Mouse (Mus musculus): ENCODE results near the gene Spcs1.

The Spcs1 gene

DNA sequence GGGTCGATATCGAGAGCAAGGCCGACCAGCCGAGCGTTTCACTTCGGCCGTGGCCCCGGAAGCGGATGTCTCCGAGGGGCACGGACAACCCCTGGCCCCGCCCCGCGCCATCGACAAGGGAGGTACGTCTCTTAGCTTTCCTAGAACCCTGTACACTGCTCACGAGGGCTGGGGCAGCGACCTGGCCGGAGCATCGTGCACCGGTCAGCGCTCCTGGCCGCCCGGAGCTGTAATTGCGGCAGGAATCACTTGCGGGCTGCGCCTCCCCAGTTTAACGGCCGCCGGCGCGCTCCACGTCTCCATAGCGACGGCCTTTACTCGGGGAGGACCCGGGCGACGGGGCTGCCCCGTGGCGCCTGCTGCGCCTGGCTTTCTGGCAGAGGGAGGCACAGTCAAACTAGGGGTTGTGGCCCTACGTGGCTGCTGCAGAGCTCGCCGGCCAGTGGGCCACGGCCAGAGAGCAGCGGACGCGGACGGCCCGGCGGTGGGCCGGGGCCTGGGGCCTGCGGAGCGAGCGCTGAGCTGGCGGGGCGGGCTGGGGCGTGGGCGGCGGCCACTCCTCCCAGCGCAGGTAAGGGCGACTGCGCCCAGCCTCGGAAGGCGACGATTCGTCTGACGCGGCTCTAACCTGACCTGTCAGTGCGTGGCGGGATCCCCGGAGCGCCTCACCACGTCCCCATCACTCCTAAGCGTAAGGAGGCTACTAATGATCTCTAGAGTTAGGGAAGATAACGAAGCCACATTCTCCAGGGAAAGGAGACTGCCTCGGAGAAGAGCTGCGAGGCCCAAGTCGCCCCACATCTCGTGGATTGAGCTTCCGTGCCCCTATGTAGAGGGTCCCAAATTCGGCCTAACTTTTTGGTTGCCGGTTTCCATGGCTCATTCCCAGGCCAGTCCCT is at the start of gene Spcs1, which contains the start of gene Glt8d1:
Gene Spcs1, minus strand, starts transcription at position 366 of the 899 bp plus-strand sequence.
Gene Glt8d1, plus strand, starts transcription at position 94 of the 899 bp plus-strand sequence.
- peak; percentile 87 for DNase-seq (ENCODE audit: low read depth, low spot score)

DNA sequence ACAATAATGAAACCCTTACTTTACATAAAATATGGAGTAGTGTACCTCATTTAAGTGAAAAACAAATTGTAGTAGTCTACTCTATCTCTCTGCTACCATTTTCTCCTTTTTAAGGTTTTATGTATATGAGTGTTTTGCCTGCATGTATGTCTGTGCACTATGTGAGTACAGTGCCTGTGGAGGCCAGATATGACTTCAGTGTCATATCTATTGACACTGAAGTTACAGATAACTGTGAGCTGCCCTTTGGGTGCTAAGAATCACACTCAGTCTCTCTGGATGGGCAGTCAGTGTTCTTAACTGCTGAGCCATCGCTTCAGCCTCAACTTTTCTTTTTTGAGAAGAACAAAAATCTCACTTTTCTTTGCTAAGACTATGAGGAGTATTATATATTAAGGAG is 44.3 kb upstream of the Spcs1 start:
- DNase-seq (ENCODE audit: low read depth, low spot score), result no peak

DNA sequence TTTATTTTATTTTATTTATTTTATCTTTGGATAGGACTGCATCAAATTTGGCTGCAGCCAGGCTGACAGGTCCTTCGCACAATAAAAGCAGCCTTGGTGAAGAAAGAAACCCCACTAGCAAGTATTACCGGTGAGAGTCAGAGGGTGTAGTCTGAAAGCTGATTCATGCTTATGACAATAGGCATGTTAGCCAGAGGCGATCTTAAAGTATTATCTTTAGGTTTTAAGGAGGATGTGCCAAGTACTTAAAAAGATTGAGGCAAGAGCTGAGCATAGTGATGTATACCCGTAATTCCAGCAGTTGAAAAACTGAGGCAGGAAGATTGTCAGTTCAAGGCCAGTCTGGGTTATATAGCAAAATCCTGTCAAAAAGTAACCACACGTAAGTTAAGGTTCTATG is 43.8 kb upstream of the Spcs1 start:
- no peak for DNase-seq (ENCODE audit: low read depth, low spot score)

DNA sequence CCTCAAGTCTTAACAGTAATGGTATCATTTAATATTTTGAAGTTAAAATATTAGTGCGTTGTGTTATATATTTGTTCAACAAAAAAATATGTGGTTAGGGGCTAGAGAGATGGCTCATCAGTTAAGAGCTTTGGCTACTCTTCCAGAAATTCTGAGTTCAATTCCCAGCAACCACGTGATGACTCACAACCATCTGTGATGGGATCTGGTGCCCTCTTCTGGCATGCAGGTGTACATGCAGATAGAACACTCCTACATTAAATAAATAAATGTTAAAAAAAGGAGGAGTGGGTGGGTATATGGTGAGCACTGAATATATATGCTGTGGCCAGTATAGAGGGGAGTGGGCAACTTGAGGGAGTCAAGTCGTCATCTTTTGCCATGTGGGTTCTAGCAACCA is 24.3 kb upstream of the Spcs1 start:
- peak; percentile 57 for DNase-seq (ENCODE audit: low read depth, low spot score)

DNA sequence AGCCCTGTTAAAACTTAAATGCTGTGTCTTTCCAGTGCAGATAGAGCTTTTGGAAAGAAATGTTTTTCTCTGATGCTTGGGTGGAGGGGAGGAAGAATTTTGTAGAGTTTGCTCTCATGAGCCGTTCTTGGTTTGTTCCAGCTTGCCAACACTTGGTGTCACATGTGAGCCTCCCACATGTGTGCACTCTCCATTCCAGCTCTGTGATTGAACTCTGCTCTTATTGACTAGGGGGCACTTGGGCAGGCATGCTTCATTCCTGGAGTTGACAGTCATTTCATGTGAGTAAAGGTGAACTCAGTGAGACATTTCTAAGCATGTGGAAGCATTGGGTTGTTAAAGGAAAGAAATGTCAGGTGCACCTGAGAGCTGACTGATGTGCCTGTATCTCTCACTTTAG is 21.1 kb upstream of the Spcs1 start:
- no peak for DNase-seq (ENCODE audit: low read depth, low spot score)

DNA sequence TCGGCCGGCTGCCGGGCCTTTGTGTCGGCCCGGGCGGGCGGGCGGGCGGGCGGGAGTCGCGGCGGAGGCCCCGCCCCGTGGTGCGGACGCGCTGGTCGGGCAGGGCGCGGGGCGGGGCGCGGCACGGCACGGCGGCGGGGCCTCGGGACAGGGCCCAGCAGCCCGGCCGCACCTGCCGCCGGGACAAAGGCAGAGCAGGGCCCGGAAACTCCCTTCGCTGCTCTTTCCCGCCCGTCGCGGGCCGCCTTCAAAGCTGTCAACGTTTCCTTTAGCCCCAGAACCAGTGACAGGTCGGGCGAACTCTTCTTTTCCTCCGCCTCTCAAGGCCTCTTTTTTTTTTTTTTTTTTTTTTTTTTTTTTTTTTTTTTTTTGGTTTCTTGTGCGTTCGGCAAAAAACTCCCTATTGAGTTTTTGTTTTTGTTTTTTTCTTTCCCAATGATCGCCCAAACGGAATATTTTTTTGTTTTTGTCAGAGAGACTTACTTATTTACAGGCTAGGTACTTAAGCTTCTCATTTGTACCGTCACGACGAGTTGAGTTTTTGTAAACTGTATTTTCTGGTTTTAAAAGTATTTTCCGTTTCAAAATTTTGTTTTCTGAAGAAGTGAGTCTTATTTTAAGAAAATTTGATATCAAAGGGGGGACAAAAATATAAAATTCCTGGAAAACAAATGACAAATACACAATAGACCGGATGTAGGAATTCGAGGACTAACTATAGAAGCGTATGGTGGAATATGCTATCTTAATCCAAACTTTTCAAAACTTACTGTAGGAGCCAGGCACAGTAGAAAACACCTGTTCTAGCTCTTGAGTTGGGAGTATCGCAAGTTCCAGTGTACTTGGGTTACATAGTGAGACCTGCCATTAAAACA is 18.1 kb upstream of the Spcs1 start:
- peak; percentile 95 for DNase-seq (ENCODE audit: low read depth, low spot score)

DNA sequence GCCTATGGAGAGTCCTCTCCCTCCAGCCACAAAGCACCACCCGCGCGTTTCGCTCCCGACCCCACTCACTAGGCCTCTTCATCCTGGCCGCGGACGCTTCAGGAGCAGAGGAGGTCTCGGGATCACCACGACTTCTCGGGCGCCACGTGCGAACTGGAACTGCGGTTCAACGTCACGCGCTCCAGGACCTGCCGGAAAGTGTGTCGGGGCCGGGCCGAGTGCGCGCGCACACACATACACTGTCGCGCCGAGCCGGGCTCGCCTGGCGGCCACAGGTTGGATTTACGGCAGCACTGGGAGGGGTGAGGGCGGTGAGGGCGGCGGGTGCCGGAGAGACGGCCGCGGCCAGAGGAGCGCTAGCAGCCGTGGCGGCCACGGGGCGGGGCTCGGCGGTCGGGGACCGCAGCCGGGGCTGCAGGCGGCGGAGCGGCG is 17.4 kb upstream of the Spcs1 start, which contains the start of the genes Pbrm1 and Gnl3:
Gene Pbrm1, plus strand, starts transcription at position 279 of the 432 bp plus-strand sequence.
Gene Gnl3, minus strand, starts transcription at position 293 of the 432 bp plus-strand sequence.
- peak; percentile 99 for DNase-seq (ENCODE audit: low read depth, low spot score)

DNA sequence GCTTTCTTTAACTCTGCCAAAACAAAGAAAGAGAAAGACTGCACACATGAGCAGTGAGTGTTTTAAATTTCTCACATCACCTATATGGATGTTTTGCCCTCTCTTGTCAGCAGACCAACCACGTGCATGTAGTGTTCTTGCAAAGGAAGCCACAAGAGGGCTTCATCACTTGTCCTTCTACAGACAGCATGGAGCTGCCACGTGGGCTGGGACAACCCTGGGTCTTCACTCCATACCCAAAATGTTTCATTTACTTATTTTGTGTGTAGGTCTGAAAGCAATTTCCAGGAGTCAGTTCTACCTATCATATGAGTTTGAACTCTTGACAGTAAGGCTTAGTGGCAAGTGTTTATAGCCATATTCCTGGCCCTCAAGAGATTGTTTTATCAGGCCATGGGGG is 16.4 kb upstream of the Spcs1 start:
- DNase-seq (ENCODE audit: low read depth, low spot score), result peak; percentile 64

DNA sequence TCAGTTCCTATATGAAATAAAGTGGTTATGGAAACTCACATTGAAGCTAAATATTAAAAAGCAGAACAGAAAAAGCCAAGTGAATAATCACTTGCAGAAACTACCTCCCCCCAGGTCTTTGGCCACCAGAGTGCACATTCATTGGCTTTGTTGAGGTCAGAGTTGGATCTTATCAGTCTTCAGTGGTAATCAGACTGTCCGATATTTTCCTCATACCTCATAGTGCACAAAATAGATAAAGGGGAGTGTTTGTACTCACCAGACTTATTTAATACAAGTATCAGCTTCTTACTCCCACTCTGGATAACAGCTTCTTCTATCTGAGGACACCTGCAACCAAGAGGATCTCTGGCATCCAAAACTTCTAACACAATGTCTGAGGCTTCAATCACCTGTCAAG is 14.6 kb upstream of the Spcs1 start:
- DNase-seq (ENCODE audit: low read depth, low spot score), result no peak

DNA sequence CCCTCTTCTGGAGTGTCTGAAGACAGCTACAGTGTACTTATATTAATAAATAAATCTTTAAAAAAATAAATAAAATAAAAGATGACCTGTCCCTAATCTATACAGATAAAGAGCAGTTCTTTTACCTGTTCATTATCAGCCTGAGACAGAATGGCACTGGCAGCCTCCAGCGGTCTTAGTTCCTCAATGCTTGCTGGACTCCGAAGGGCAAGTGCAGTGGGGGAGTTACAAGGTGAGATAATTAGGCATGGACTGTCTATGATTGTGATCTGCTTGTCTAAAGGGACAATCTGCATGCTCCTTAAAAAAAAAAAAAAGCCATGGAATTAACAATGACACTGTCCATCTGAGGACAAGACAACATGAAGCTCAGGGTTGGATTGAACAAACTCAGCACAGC is 12.5 kb upstream of the Spcs1 start:
- DNase-seq (ENCODE audit: low read depth, low spot score), result no peak

DNA sequence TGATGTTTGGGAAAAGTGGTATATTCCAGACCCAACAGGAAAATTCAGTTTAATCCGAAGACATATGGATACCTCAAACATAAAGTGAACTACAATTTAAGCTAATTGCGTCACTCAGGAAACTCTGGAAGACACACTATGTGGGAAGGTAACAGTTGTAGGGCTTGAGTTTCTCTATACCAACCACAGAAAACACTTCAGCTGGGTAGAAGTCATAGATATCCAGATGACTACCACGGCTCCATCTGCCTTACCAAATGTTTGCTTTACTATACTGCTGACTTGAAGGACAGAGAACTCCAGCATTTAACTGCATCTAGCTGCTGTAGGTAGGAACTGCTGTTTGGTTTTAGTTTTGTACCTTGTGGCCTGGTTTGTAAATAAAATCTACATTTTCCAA is 10.1 kb upstream of the Spcs1 start:
- DNase-seq (ENCODE audit: low read depth, low spot score), result no peak

DNA sequence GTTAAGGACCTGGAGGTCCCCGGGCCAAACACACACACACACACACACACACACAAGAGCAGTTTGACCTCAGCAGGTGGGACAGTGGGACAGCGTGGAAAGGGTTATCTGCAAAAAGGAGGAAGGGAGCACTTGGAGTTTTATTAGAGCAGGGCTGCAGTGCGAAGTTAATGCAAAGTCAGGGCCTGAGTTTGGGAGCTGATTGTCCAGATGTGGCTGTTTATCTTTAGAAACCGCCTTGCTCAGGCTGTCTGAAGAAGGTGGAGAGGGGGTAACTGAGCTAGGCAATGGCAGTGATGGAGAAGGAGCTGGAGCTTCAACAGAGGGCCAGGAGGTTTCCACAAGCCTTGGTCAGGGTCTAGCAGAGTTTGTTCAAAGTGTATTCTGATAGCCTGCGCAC is 5.3 kb upstream of the Spcs1 start:
- no peak for DNase-seq (ENCODE audit: low read depth, low spot score)

DNA sequence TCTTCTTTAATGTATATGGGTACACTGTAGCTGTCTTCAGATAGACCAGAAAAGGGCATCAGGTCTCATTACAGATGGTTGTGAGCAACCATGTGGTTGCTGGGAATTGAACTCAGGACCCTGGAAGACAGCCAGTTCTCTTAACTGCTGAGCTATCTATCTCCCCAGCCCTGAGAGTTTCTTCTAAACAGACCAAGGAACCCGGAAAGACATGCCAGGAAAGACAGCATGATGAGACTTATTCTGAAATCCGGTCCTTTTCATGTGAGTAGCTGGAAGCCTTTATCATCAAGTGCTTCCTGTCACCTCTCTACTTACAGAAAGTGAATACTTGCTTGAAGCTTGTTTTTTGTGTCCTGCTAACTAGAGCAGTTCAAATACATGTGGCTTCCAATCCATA is 3.1 kb upstream of the Spcs1 start:
- DNase-seq (ENCODE audit: low read depth, low spot score), result no peak

DNA sequence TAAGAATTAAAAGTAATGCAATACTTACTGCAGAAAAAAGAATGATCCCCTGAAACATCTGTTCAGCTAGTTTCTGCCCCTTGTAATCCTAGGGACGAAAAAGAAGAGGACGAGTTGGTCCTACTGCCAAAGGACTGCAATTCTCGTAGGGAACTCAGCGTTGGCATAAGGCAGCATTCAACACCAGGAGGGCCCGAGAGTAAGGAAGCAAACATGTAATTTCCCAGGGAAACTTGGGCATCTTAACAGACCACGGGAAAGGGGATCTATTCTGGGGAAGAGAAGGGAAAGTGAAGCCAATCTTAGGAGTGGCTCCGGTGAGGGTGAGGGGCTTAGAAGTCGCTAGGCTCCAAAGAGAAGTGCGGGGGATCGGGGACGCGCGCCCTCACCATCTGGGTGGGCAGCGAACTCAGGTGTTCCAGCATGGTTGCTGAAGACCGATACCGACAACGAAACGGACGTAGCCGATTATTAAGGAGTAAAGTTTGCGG is 611 bp downstream of the Spcs1 start:
- no peak for DNase-seq (ENCODE audit: low read depth, low spot score)

DNA sequence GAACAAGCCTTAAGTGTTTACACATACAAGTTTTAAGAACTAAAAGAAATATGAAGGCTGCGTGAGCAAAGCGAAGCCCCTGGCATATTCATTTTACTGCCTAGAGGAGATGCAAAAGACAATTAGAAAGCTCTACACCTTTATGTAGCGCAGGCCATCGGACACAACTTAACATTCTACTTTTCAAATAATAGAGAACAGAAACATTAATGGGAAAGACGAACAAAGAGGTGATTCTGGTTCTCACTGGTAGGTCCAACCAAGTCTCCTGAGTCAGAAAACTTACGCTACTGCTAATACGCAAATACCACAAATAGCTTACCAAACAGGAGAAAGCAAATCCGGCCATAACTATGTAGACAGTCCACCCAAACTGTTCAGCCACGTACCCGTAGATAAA is 1.1 kb downstream of the Spcs1 start:
- no peak for DNase-seq (ENCODE audit: low read depth, low spot score)

DNA sequence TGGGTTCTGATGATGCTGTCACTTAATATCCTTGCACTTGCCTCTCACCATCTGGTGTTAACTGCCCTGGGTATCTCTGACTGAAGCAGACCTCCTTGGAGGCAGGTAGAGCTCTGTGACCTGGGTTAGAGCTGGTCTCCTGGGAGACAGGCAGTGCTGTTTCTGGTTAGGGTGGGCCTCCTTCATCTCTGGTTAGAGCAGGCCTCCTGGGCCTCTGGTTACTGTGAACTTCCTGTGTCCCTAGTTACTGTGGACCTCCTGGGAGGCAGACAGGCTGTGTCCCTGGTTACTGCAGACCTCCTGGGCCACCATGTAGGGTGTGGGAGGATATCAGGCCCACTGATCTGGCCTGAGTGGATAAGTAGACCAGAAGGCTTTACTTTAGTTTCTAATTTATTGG is 5.1 kb downstream of the Spcs1 start:
- no peak for DNase-seq (ENCODE audit: low read depth, low spot score)

DNA sequence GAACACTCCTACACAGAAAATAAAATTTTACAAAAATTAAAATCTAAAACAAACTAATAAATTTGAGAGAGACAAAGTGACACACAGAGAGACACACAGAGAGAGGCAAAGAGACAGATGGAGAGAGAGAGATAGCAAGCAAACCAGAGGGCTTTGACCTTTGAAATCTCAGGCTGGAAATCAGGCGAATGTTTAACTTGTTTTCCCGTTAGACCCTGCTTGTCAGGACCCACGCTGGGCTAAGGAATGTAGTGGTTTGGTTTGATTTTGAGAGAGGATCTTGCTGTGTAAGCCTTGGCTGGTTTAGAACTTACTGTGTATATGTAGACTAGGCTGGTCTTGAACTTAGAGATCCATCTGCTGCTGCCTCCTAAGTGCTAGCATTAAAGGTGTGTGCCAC is 25.2 kb downstream of the Spcs1 start:
- no peak for DNase-seq (ENCODE audit: low read depth, low spot score)

DNA sequence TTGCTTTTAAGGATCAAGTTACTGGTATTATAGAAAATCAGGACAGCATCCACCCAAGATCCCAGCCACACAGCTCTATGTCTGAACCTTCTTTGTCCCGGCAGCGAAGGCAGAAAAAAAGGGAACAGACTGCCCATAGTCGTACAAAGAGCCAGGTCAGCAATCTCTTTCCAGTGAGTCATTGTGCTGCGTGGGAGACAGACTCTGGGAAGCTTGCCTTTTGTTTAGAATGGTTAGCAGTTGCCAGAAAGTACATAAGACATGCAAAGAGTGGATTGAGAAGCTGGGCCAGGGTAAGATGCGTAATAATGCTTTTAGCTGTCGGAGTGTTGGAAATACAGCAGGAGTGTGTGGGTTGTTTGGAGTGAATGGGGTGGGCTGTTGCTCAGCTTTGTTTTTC is 27.3 kb downstream of the Spcs1 start:
- no peak for DNase-seq (ENCODE audit: low read depth, low spot score)

DNA sequence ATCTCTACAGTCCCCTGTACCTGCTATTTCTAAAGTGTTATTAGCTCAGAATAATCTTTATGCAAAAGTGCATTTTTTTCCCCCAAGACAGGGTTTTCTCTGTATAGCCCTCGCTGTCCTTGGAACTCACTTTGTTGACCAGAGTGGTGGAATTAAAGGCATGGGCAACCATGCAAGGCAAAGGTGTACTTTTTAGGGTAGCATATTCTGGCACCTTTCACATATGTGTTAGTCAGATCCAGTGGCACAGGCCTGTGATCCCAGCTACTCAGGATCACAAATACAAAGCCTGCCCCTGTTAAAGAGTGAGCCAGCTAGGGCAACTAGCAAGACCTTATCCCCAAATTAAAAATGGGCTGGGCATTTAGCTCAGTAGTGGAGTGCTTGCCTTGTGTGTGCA is 41.1 kb downstream of the Spcs1 start:
- DNase-seq (ENCODE audit: low read depth, low spot score), result no peak

DNA sequence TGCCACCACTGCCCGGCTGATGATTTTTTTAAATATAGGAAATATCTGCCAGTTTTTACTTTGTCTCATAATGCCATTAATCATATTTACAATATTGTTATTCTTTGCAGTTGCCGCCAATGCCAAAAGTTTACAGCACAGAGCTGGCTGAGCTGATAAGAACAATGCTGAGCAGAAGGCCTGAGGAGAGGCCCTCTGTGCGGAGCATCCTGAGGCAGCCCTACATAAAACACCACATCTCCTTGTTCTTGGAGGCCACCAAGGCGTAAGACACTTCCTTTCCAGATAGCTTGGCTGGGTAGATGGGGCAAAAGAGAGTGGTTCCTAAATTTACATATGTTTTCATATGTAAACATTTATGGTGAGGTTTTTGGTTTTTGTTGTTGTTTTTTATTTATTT is 42.4 kb downstream of the Spcs1 start:
- DNase-seq (ENCODE audit: low read depth, low spot score), result no peak

DNA sequence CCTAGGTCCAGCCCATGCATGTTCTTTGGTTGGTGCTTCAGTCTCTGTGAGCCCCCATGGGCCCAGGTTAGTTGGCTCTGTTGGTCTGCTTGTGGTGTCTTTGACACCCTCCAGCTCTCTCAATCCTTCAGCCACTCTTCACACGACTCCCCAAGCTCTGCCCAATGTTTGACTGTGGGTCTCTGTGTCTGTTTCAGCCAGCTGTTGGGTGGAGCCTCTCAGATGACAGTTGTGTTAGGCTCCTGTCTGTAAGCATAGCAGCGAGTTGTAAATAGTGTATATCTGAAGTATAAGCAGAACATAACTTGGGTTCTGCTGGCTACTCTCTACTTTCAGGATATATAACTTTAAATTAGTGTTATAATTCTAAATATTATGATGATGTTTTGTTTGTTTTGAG is 43.0 kb downstream of the Spcs1 start:
- no peak for DNase-seq (ENCODE audit: low read depth, low spot score)

DNA sequence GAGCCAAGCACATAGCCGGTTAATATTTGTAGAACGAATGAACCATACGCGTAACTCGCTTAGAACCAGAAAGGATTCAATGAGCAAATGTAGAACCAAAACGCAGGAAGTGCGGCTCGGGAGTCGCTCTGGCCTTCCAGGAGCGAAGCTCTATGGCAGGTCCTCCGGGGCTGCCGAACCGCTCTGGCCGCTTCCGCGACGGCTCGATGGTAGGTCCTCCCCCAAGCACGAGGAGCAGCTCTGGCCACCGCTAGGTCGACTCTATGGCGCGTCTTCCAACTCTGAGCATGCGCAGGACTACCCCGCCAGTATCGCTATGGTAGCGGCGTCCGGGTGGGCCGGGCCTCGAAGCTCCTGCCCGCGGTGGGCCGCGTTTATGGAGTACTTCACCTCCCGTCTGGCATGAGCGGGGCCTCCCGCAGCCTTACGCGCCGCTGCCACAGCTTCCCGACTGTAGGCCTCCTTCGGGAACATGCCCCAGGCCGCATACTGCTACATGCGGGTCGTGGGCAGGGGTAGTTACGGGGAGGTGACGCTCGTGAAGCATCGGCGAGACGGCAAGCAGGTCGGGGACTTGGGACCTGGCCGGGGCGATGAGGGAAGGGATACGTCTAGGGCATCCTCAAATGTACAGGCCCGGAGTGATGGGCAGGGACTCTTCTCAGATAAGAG is 50.2 kb downstream of the Spcs1 start, which contains the start of gene Nek4:
Gene Nek4, plus strand, starts transcription at position 224 of the 672 bp plus-strand sequence.
- DNase-seq (ENCODE audit: low read depth, low spot score), result peak; percentile 96
